Mouse (Mus musculus): ENCODE measurements around the gene Isx. TPM values are rescaled to one million over a fixed set of nuclear protein-coding genes. Genes with fewer than 3 reads are reported as not detected.

Isx gene
- total RNA-seq, 2 experiments from 2014 or later, result not detected

DNA sequence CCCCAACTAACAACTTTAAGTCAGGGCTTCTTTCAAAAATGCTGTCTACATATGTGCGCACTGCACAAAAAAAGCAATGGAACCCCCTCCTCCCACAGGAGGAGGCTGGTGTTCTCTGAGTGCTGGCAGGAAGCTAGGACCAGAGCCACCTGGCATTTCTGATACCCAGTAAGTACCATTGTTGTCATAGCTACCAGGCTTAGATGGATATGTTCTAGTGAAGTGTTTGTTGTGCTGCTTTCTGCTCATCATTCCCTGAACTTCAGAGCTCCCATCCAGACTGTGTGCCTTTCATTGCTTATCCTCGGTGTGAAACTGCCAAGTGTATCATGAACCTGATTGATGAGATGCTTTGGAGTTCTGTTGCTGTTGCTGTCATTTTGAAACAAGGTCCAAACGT lies 26.8 kb downstream of the Isx start:
- no peak for ATAC-seq (replicated peaks; ENCODE audit: poor library complexity)

GRCm38 (mm10) chr8:74901765-74902164 lies 28.8 kb downstream of the Isx start:
- no peak for ATAC-seq (replicated peaks; ENCODE audit: poor library complexity)

DNA sequence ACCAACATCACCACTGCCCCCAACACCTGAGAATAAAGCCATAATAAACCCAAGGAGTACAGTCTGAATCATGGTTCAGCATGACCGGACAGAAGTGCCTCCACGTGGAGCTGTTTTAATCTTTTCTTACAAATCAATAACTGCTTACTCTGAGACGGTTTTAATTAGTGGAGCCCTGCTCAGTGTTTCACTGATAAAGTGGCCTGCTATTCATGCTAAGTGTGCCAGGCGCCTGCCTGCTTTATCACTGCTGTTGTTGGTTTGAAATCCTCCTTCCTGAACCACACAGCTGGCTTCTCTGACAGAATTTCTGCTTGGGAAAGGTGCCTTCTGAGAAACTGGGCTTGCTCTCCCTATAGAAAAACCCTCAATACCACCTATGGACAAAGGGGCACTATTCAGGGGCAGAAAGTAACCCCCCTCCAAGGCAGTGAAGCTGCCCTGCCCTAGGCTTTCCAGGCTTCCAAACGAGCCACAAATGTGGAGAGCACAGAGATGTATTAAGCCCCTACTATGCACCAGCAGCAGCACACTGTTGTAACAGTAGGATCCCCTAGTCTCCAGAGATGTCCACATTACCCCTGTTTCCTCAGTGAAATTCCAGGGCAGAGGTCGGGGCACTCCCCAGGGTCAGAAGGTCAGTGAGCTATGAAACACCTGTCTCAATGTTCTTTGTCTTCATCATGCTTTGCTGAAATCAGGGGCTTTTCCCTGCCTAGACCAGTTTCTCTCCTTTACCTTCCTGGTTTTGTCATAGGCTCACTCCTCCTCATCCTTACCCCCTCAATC lies 30.3 kb downstream of the Isx start:
- no peak for ATAC-seq (replicated peaks; ENCODE audit: poor library complexity)

DNA sequence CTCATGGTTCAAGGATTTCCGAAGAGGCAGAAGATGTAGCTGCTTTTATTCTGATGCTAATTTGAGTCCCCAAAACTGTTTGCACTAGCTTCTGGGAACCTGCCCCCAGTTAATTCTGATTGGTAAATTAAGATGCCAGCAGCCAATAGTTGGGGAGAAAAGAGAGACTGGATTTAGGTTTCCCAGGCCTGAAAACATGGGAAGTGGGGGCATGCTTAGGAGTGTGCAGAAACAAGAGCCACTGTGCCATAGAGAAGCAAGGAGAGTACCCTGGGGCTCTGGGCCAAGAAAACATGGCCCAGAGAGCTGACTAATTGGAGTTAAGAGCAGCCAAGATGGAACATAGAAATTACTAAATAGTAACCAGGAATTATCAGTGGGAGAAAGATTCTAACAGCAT lies 33.4 kb downstream of the Isx start:
- ATAC-seq (replicated peaks; ENCODE audit: poor library complexity), result no peak

- no peak for ATAC-seq (replicated peaks; ENCODE audit: poor library complexity)
Measured at GRCm38 (mm10) chr8:74910708-74911107, 37.7 kb downstream of the Isx start.

- no peak for ATAC-seq (replicated peaks; ENCODE audit: poor library complexity)
Measured at GRCm38 (mm10) chr8:74920691-74921421, 47.9 kb downstream of the Isx start.

GRCm38 (mm10) chr8:74921882-74922518 lies 49.0 kb downstream of the Isx start:
- no peak for ATAC-seq (replicated peaks; ENCODE audit: poor library complexity)

- ATAC-seq (replicated peaks; ENCODE audit: poor library complexity), result no peak
Measured at GRCm38 (mm10) chr8:74927940-74928339, 55.0 kb downstream of the Isx start.

DNA sequence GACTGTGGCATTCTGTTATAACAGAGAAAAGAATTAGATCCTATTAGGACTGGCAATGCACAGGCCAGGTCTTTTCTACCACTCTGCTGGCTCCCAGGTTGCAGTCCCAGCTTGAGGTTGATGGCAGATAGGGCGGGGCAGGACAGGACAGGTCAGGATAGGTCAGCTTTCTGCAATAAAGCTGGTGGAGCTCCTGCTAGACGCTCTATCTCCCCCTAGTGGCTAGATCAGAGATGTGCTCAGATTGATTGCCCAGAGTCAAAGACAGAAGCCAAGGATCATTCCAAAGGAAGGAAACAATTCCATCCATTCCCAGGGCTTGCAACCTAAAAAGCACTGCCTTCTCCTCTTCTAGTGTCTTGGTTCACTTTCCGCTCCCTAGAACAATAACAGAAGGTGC lies 57.8 kb downstream of the Isx start:
- ATAC-seq (replicated peaks; ENCODE audit: poor library complexity), result peak; percentile 85

DNA sequence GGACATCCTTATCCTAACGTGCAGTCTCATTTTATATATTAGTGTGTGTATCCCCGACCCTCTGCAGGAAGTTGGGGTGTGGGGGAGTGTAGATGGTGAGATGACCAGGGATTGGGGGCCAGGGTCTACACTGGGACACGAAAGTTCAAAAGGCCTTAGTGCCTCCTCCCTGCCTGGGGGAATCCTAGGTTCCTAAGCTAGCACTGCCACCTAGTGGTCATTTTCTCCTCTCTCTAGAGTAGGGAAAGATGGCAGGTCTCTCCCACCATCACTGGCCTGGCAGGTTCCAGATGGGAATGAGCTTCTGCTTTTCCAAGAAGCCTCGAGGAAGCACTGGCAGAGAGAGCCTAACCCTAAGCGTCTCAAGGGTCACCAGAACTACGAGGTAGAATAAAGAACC lies 62.3 kb downstream of the Isx start:
- ATAC-seq (replicated peaks; ENCODE audit: poor library complexity), result peak; percentile 90

DNA sequence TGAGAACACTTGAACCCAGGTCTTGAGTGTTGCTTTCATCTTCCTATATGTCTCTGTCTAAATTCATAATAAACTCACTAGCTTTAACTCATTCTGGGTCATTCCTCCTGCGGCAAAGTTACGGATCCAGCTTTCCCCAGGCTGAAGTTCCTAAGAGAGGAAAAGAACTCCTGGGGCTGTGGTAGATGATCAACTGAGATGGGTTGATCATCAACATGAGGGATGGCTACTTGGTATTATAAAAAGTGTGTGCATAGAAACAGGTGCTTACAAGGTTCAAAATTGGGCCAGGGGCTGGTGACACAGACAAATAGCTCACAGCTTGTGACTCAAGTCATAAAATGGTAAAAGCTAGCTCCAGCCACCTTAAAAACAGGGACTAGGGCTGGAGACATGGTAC lies 63.7 kb downstream of the Isx start:
- no peak for ATAC-seq (replicated peaks; ENCODE audit: poor library complexity)

DNA sequence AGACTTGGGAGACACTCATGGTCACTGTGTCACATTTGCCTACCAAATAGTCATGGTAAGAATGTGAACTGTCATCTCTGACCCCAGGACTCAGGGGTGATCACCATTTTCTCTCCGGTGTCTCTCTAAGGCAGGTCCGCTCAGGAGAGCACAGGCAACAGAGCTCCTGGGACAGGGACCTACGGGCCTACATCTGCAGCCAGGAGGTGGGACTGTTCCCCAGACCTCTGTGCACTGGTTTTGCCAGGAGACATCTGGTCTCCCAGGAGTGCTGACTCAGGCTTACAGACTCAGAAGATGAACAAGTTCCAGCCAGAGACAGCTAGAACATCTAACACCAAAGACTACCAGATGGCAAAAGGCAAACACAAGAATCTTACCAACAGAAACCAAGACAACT lies 69.1 kb downstream of the Isx start:
- no peak for ATAC-seq (replicated peaks; ENCODE audit: poor library complexity)

Other genes with a start within 250 kb of the Isx start
- gene Hmgxb4, start 120.2 kb downstream of the Isx start, total RNA-seq (2015), result 33.8 and 42.0 TPM in 2 replicates
- 70.8 and 74.8 TPM in 2 replicates for gene Hmgxb4, start 120.2 kb downstream of the Isx start, total RNA-seq (2017)
- gene Tom1, start 160.5 kb downstream of the Isx start, total RNA-seq (2015), result 29.6 and 48.4 TPM in 2 replicates
- gene Tom1, start 160.5 kb downstream of the Isx start, total RNA-seq (2017), result 26.4 and 34.4 TPM in 2 replicates
- 0.94 and 2.5 TPM in 2 replicates for gene Hmox1, start 220.4 kb downstream of the Isx start, total RNA-seq (2015)
- gene Hmox1, start 220.4 kb downstream of the Isx start, total RNA-seq (2017), result 2.5 and 3.9 TPM in 2 replicates
- gene Mcm5, start 236.4 kb downstream of the Isx start, total RNA-seq (2015), result 66.1 and 75.7 TPM in 2 replicates
- 289 and 346 TPM in 2 replicates for gene Mcm5, start 236.4 kb downstream of the Isx start, total RNA-seq (2017)